Mouse (Mus musculus) C2C12 (cell line): ENCODE results near the gene Rbfox3.

Experiments
- CTCF ChIP-seq: IDR thresholded peaks from one replicate; pipeline ENCODE4 v1.5.1; 2011; ENCODE audit not compliant: control insufficient read depth, insufficient read depth, insufficient read length
- FOSL1 ChIP-seq: IDR thresholded peaks from one replicate; pipeline ENCODE4 v1.8.0; 2011; ENCODE audit warnings: mild to moderate bottlenecking, low read length; ENCODE audit not compliant: poor library complexity, insufficient read depth, severe bottlenecking

DNA sequence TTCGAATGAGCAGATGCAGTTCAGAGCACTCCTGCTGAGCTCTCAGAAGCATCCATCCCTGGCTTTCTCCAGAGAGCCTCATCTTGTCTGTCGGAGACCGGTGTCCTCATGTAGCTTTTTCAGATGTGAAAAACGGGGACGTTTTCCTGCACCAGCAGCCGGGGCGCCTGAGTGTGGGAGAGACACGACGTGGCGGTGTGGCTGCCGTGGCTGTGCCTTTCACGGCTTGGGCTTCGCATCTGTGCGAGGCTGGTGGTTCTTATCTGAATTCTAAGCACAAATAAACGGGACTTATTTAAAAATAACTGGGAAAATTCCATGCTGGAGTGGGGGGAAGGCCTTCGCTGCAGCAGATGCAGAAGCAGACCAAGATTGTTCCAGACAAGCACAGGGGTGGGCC is 26.3 kb downstream of the Rbfox3 start:
- TF ChIP-seq CTCF (no peak), FOSL1 (no peak)
